Mouse (Mus musculus) myocyte (in vitro differentiated cells): ENCODE data around the gene Unc5c.

ENCODE experiments used
- E2F4 ChIP-seq: IDR thresholded peaks from one replicate; pipeline ENCODE4 v1.6.1; 2011; ENCODE audit warnings: mild to moderate bottlenecking, control low read depth, moderate library complexity; ENCODE audit not compliant: insufficient read depth
- MAX ChIP-seq: IDR thresholded peaks from one replicate; pipeline ENCODE4 v1.6.1; 2011; ENCODE audit warnings: low read depth, mild to moderate bottlenecking, control low read depth
- MYOD1 ChIP-seq, 3 experiments: IDR thresholded peaks; one replicate each; pipeline ENCODE4 v1.6.1; 2011; ENCODE audit warnings: control low read depth in 2 of 3, low read depth in 2 of 3, mild to moderate bottlenecking in 2 of 3, moderate library complexity in 1 of 3; ENCODE audit not compliant: insufficient read length in 2 of 3, control insufficient read depth in 1 of 3
- MYOG ChIP-seq, 3 experiments: IDR thresholded peaks; one replicate each; pipeline ENCODE4 v1.6.1; 2011; ENCODE audit warnings: control low read depth in 2 of 3, low read depth in 2 of 3, mild to moderate bottlenecking in 2 of 3; ENCODE audit not compliant: insufficient read length in 2 of 3, control insufficient read depth in 1 of 3, insufficient read depth in 1 of 3
- POLR2A ChIP-seq: IDR thresholded peaks from one replicate; pipeline ENCODE4 v1.6.1; 2011; ENCODE audit warnings: low read depth, mild to moderate bottlenecking, control low read depth, moderate library complexity; ENCODE audit not compliant: insufficient read length
- SRF ChIP-seq: IDR thresholded peaks from one replicate; pipeline ENCODE4 v1.6.1; 2011; ENCODE audit warnings: low read depth; ENCODE audit not compliant: control insufficient read depth, insufficient read length
- USF1 ChIP-seq: IDR thresholded peaks from one replicate; pipeline ENCODE4 v1.6.1; 2011; ENCODE audit warnings: low read depth, mild to moderate bottlenecking, control low read depth, moderate library complexity

DNA sequence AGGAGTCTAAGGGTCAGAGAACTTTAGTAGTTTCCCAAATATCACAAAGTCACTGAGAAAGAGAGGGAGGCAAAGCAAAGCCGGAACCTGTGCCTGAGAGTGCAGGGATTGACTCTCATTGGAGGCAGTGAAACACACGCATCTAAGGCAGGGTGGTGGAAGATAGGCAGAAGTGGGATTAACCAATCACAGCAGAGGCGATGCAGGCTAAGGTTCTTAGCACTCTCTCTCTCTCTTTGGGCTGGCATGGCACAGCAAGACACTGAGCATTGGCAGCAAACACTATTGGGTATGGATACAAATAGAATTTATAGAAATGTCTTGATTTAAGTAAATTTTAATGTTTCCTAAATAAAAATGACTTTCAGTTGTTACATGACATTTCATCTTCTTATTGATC is 406.8 kb downstream of the Unc5c start:
- TF ChIP-seq MYOG (IDR thresholded peaks at IDR 0.05; ENCODE audit: control insufficient read depth in 1 of 3, insufficient read depth in 1 of 3, insufficient read length in 2 of 3, low read depth in 2 of 3) (no peak), POLR2A (no peak), USF1 (no peak), E2F4 (no peak), MYOD1 (IDR thresholded peaks at IDR 0.05; ENCODE audit: control insufficient read depth in 1 of 3, insufficient read length in 2 of 3, low read depth in 2 of 3) (no peak), MAX (no peak), SRF (no peak)
